Mouse (Mus musculus) spleen, embryonic (tissue): ENCODE data around the gene Mycbp2.

Source experiments
- CTCF ChIA-PET: fragments of 350-600 bp; sonication (Branson Sonifier 250); formaldehyde crosslinking; loops from one replicate; lab custom pipeline; 2022; lab: Charles Lee

The Mycbp2 gene

GRCm38 (mm10) chr14:103078006-103078912 lies 268.4 kb downstream of the Mycbp2 start:
- CTCF ChIA-PET, result no interaction called here

DNA sequence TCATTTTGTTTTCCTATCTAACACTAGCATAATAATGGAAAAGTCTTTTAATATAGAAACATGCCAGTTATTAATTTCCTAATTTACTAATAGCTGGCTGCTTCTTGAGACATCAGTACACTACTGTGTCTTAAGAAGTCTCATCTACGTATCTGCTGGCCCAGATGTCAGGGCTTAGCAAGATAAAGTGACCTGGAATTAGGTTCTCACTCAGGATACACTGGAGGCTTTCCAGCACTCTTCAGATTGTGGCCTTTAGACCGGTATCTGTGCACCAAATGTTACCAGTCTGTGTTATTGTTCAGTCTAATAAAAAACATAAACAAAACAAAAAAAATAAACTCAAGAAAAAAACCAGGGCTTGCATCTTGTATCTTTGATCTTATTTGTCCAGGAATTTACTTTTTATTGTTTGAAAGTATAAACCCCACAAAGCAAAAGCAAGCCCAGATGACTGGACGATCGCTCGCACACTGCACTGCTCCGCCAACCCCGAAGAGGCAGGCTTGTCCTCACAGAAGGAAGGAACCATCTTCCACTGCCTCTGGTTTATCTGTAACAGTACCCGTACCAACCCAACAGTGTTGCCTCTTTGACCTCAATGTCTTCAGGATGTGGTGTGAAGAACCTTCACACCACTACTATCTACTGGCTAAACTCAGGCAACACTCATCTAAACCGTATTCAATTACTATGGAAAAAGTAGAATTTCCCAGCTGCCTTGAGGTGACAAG lies 269.2 kb downstream of the Mycbp2 start:
- CTCF ChIA-PET, result interaction anchor here (0.7 kb wide), 1 partner anchor 394 kb away, joined by 4 read pairs; no protein-coding TSS in a partner anchor

DNA sequence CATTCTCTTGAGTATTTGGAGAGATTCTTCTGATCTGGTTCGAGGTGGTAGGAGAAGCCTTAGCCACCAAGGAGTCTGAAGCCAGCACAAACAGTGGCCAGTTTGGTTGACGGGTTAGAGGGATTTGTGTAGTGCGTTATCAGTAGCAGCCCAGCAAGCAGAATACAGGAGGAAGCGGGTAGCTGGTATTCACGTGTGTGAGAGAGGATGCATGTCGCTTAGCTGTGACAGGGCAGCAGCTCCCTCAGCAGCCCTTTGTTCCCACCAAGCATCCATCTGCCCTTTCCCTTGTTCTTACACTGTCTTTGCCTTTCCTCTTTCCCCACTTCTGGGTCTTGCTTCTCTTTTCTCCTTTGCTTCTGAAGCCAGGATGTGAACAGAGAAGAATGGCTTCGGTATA lies 271.4 kb downstream of the Mycbp2 start:
- CTCF ChIA-PET, result no interaction called here

DNA sequence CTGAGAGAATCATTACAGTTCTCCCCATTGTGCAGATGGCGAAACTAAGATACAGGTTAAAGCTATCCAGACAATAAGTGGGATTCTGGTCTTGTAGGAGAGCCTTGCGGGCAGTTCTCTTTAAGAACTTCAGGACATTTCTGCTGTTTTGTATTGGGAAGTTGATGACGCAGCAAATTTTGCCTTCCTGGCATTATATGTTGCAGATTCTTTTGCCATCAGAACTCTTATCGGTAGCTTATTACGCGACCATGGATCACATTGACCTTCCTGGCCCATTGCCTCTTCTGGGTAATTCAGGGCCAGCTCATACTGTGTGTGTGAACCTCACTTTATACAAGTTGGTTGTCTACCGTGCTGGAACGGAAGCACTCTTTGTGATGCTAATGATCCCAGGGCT lies 272.8 kb downstream of the Mycbp2 start:
- CTCF ChIA-PET, result no interaction called here

- CTCF ChIA-PET, result no interaction called here
Measured at GRCm38 (mm10) chr14:103072731-103073130, 273.9 kb downstream of the Mycbp2 start.

DNA sequence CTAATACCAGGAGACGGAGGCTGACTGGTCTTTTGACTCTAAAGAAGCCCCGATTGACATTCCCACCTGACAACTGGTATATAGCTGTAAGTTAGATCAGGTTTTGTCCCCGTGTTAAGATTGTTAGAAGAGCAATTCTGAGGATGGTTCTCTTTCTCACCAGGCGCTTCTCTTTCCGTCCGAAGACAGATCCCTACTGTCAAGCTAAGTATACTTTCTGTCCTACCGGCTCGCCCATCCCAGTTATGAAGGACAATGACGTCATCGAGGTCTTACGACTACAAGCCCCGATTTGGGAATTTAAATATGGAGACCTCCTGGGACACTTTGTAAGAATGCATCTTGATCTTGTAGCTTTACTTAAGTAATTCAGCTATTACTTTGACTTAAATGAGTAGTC lies 275.1 kb downstream of the Mycbp2 start:
- CTCF ChIA-PET, result no interaction called here

DNA sequence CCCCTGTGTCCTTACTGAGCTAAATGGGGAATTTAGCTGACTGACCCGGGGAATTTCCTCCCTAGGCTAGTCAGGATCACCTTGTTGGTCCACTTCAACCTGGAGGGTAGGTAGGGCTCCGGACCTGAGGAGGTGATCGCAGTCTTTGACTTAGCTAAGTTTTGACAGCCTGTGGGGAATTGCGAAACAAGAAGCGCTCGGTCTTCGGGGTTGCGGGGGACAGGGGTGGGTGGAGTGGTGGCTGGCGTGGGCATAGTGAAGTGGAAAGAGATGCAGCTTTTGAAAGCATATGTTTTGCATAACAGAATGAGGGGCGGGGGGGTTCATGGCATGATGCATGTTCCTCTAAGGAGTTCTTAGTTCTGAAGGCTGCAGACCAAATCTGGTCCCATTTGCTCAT lies 275.8 kb downstream of the Mycbp2 start:
- CTCF ChIA-PET, result interaction anchor here (0.5 to 0.7 kb wide), 2 partner anchors 115 to 1396 kb away, joined by 3 to 5 read pairs; no protein-coding TSS in a partner anchor

DNA sequence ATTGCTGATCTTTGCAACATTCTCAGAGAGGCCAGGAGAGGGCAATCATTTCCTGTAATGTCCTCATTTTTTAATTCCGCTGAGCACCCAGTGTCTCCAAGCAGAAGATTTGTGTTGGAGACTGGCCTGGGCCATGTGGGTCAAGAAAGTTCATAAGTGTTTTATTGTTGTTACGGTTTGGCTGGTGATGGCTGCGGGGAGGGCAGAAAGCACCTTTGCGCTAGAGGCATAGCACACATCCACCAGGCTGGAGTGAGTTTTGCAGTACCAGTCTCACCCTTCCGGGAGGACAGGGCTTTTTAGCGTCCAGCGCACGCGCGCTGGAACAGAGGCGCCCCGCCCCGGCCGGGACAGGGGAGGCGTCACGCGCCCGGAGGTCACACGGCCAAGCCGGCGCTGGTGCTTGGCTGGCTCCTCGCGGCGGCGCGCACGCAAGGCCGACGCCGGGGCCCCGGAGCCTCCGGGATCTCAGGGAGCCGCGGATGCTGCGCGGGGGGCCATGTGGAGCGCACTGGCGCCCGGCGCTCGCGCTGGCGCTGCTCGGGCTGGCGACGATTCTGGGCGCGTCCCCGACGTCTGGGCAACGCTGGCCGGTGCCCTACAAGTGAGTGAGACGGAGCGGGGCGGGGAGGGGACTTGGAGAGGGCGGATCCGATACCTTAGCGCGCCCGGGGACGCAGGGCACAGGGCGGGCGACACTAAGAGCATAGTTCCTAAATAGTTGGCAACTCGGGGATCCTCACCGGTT lies 276.6 kb downstream of the Mycbp2 start, which contains the start of gene Cln5:
Gene Cln5, plus strand, starts transcription at position 353 of the 748 bp plus-strand sequence.
- CTCF ChIA-PET, result interaction anchor here (0.7 kb wide), 1 partner anchor 116 kb away, joined by 5 read pairs; no protein-coding TSS in a partner anchor

DNA sequence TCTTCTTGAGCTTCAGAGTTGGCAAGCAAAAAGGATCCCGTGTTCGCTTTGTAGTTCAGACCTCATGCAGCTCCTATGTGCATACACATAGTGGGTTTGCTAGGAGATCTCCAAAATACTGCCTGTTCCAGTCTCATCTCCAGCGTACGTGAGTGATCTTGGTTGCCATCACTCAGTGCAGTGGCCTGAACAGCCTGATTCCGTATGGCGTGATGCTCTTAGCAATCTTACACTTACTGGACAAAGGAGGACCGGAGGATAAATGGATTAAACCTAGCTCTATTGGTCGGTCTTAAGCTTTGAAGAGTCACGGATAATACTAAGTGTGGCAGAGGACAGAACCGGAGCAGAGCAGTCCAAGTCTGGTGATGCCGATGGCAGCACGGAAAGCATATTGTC lies 277.1 kb downstream of the Mycbp2 start:
- CTCF ChIA-PET, result interaction anchor here (0.5 kb wide), 1 partner anchor 1394 kb away, joined by 10 read pairs; no protein-coding TSS in a partner anchor

DNA sequence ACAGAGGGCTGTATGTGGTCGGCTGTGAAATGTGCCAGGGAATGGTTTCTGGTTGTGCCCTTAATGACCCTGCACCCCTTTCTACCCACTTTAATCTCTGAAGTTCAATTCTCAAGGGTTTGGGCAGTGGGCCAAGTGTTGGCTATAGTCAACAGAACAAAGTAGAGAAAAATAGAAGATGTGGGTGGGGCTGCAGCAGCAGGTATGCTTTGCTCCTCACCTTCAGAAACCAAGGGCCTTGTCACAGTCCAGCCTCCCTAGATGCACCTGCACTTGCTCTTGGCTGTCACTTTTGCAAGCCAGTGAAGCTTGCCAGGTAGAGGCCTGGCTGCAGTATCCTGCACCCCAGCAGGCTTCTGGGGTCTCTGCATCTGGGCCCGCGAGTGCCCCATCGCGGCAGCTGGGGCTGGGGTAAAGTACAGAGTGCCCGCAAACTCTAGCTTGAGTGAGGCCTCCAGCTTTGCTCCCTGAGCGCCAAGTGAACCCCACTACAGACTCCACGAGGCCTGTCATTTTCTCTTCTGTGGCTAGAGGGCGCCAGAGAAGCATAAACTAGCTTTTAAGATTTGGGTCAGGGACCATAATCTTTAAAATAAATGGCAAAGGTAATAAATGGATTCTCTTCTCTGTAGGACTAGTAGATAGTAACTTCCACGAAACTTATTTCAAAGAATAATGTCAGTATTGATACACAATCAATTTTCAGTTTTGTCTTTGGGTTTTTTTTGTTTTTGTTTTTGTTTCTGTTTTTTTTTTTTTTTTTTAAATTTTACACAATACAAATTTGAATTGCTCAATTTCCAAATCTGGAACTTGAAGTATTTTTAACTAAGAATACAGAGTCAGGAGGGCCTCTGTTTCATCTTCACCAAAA lies 281.1 kb downstream of the Mycbp2 start:
- CTCF ChIA-PET, result interaction anchor here (0.6 to 0.7 kb wide), 2 partner anchors 81 to 125 kb away, joined by 4 to 5 read pairs; no protein-coding TSS in a partner anchor
